Mouse (Mus musculus) kidney, adult 2 months (tissue): ENCODE results near the gene Borcs5.

Experiments used
- CTCF ChIP-seq: fragments of 200-500 bp; conservative IDR thresholded peaks from 2 replicates; pipeline ENCODE4 v1.5.1; 2011; ENCODE audit warnings: low read depth, mild to moderate bottlenecking, control low read depth, low read length, moderate library complexity, mixed read lengths; ENCODE audit not compliant: insufficient read depth, insufficient read length
- POLR2A ChIP-seq: fragments of 200-500 bp; IDR thresholded peaks from one replicate; pipeline ENCODE4 v1.6.1; 2011; ENCODE audit warnings: low read depth, low read length, control low read depth

- no peak for TF ChIP-seq CTCF
- TF ChIP-seq POLR2A = no peak
Measured at GRCm38 (mm10) chr6:134710020-134710419, 70.7 kb downstream of the Borcs5 start.
